Mouse (Mus musculus) MEL (cell line): ENCODE results near the gene Abcb6. TPM values are rescaled to one million over a fixed set of nuclear protein-coding genes. Genes with fewer than 3 reads are reported as not detected.

Experiments
- DNase-seq: peaks from one replicate; pipeline ENCODE4 v3.0.0; 2011; ENCODE audit warnings: low read depth, low spot score
- H3K27ac ChIP-seq: 2 replicates; pipeline ENCODE4 v1.5.1; 2012; ENCODE audit warnings: low read depth, mild to moderate bottlenecking, control low read depth, low read length, moderate library complexity; ENCODE audit not compliant: control insufficient read depth
- H3K27me3 ChIP-seq, 2 experiments: fragments of 150-350 bp in 1 of 2; sonication (generic) in 1 of 2; 2 replicates each; pipeline ENCODE4 v1.6.1; 2012; ENCODE audit warnings: low read length in 2 of 2, mild to moderate bottlenecking in 2 of 2, improper control_type of control experiment in 1 of 2, moderate library complexity in 1 of 2; ENCODE audit not compliant: insufficient read depth in 2 of 2, control insufficient read depth in 1 of 2
- H3K36me3 ChIP-seq, 2 experiments: 2 replicates each; pipeline ENCODE4 v1.6.1; 2012 to 2014; ENCODE audit warnings: low read length in 2 of 2, improper control_type of control experiment in 1 of 2, inconsistent platforms in 1 of 2, mild to moderate bottlenecking in 1 of 2; ENCODE audit not compliant: insufficient read depth in 2 of 2, control insufficient read depth in 1 of 2
- H3K4me1 ChIP-seq, 2 experiments: fragments of 150-350 bp in 1 of 2; sonication (generic) in 1 of 2; 2 replicates each; pipeline ENCODE4 v1.6.1; 2012; ENCODE audit warnings: low read length in 2 of 2, improper control_type of control experiment in 1 of 2, mild to moderate bottlenecking in 1 of 2; ENCODE audit not compliant: insufficient read depth in 2 of 2, control insufficient read depth in 1 of 2
- H3K4me3 ChIP-seq, 2 experiments: fragments of 150-350 bp in 1 of 2; sonication (generic) in 1 of 2; 2 replicates each; pipeline ENCODE4 v1.5.1; 2012; ENCODE audit warnings: low read depth in 2 of 2, low read length in 2 of 2, mild to moderate bottlenecking in 2 of 2, moderate library complexity in 2 of 2, control low read depth in 1 of 2, improper control_type of control experiment in 1 of 2; ENCODE audit not compliant: control insufficient read depth in 1 of 2, insufficient read depth in 1 of 2
- H3K79me2 ChIP-seq: 2 replicates; pipeline ENCODE4 v1.6.1; 2012; ENCODE audit warnings: mild to moderate bottlenecking, low read length, moderate library complexity; ENCODE audit not compliant: control insufficient read depth, poor library complexity, insufficient read depth
- H3K9ac ChIP-seq: 2 replicates; pipeline ENCODE4 v1.6.1; 2012; ENCODE audit warnings: low read depth, mild to moderate bottlenecking, control low read depth, low read length, moderate library complexity; ENCODE audit not compliant: control insufficient read depth, poor library complexity, severe bottlenecking
- H3K9me3 ChIP-seq: fragments of 150-350 bp; sonication (generic); replicated peaks from 2 replicates; pipeline ENCODE4 v1.6.1; 2012; ENCODE audit warnings: mild to moderate bottlenecking, low read length, improper control_type of control experiment, moderate library complexity; ENCODE audit not compliant: insufficient read depth
- BHLHE40 ChIP-seq: IDR thresholded peaks from 2 replicates; pipeline ENCODE4 v1.6.1; 2012; ENCODE audit warnings: low read depth, mild to moderate bottlenecking, inconsistent platforms, low read length, improper control_type of control experiment, borderline replicate concordance
- CHD2 ChIP-seq: IDR thresholded peaks from 2 replicates; pipeline ENCODE4 v1.6.1; 2011; ENCODE audit warnings: low read length, improper control_type of control experiment
- EP300 ChIP-seq, 2 experiments: IDR thresholded peaks; 2 replicates each; pipeline ENCODE4 v1.6.1; 2011; ENCODE audit warnings: improper control_type of control experiment in 2 of 2, low read length in 2 of 2, low read depth in 1 of 2, mild to moderate bottlenecking in 1 of 2
- ETS1 ChIP-seq: IDR thresholded peaks from 2 replicates; pipeline ENCODE4 v1.6.1; 2012; ENCODE audit warnings: low read depth, mild to moderate bottlenecking, inconsistent platforms, low read length, improper control_type of control experiment, moderate library complexity
- GATA1 ChIP-seq: IDR thresholded peaks from 2 replicates; pipeline ENCODE4 v1.6.1; 2011; ENCODE audit warnings: low read depth, low read length, improper control_type of control experiment
- HCFC1 ChIP-seq: IDR thresholded peaks from 2 replicates; pipeline ENCODE4 v1.6.1; 2012; ENCODE audit warnings: low read depth, mild to moderate bottlenecking, inconsistent platforms, low read length, improper control_type of control experiment, moderate library complexity
- MAFK ChIP-seq: IDR thresholded peaks from 2 replicates; pipeline ENCODE4 v1.6.1; 2011; ENCODE audit warnings: low read depth, mild to moderate bottlenecking, low read length, improper control_type of control experiment, borderline replicate concordance
- MAX ChIP-seq: IDR thresholded peaks from 2 replicates; pipeline ENCODE4 v1.6.1; 2011; ENCODE audit warnings: low read length, improper control_type of control experiment
- MAZ ChIP-seq: IDR thresholded peaks from 2 replicates; pipeline ENCODE4 v1.6.1; 2012; ENCODE audit warnings: low read depth, mild to moderate bottlenecking, inconsistent platforms, low read length, improper control_type of control experiment
- MEF2A ChIP-seq: IDR thresholded peaks from 2 replicates; pipeline ENCODE4 v1.6.1; 2014; ENCODE audit warnings: low read depth, mild to moderate bottlenecking, inconsistent platforms, low read length, improper control_type of control experiment; ENCODE audit not compliant: poor library complexity, insufficient replicate concordance, severe bottlenecking; ENCODE audit errors: extremely low read depth
- MXI1 ChIP-seq: IDR thresholded peaks from 2 replicates; pipeline ENCODE4 v1.6.1; 2011; ENCODE audit warnings: mild to moderate bottlenecking, low read depth, low read length, improper control_type of control experiment
- MYB ChIP-seq: IDR thresholded peaks from 2 replicates; pipeline ENCODE4 v1.6.1; 2011; ENCODE audit warnings: mild to moderate bottlenecking, low read depth, low read length, improper control_type of control experiment
- MYC ChIP-seq: IDR thresholded peaks from 2 replicates; pipeline ENCODE4 v1.6.1; 2011; ENCODE audit warnings: low read depth, mild to moderate bottlenecking, low read length, improper control_type of control experiment, moderate library complexity
- POLR2A ChIP-seq, 2 experiments: IDR thresholded peaks; 2 replicates each; pipeline ENCODE4 v1.6.1; 2011 to 2012; ENCODE audit warnings: low read length in 2 of 2, mild to moderate bottlenecking in 2 of 2, control low read depth in 1 of 2, improper control_type of control experiment in 1 of 2, low read depth in 1 of 2, moderate library complexity in 1 of 2; ENCODE audit not compliant: control insufficient read depth in 1 of 2, insufficient read depth in 1 of 2, poor library complexity in 1 of 2
- POLR2AphosphoS5 ChIP-seq: IDR thresholded peaks from 2 replicates; pipeline ENCODE4 v1.6.1; 2012; ENCODE audit warnings: low read depth, borderline replicate concordance, mild to moderate bottlenecking, inconsistent platforms, low read length, moderate library complexity, mixed read lengths
- RAD21 ChIP-seq: IDR thresholded peaks from 2 replicates; pipeline ENCODE4 v1.6.1; 2011; ENCODE audit warnings: mild to moderate bottlenecking, low read depth, low read length, improper control_type of control experiment
- RCOR1 ChIP-seq: IDR thresholded peaks from 2 replicates; pipeline ENCODE4 v1.6.1; 2012; ENCODE audit warnings: low read depth, mild to moderate bottlenecking, inconsistent platforms, low read length, improper control_type of control experiment
- SIN3A ChIP-seq: IDR thresholded peaks from 2 replicates; pipeline ENCODE4 v1.6.1; 2012; ENCODE audit warnings: low read length, improper control_type of control experiment, inconsistent platforms
- TAL1 ChIP-seq: IDR thresholded peaks from 2 replicates; pipeline ENCODE4 v1.6.1; 2012; ENCODE audit warnings: mild to moderate bottlenecking, inconsistent platforms, low read length, moderate library complexity, mixed read lengths
- TBP ChIP-seq: IDR thresholded peaks from 2 replicates; pipeline ENCODE4 v1.8.0; 2011; ENCODE audit warnings: low read depth, low read length, improper control_type of control experiment
- TCF12 ChIP-seq: IDR thresholded peaks from 2 replicates; pipeline ENCODE4 v1.6.1; 2014; ENCODE audit warnings: low read depth, mild to moderate bottlenecking, inconsistent platforms, low read length, improper control_type of control experiment, moderate library complexity
- USF2 ChIP-seq, 2 experiments: IDR thresholded peaks; 2 replicates each; pipeline ENCODE4 v1.6.1; 2011 to 2012; ENCODE audit warnings: improper control_type of control experiment in 2 of 2, low read length in 2 of 2, borderline replicate concordance in 1 of 2, inconsistent platforms in 1 of 2, low read depth in 1 of 2, mild to moderate bottlenecking in 1 of 2; ENCODE audit not compliant: insufficient read depth in 1 of 2
- ZKSCAN1 ChIP-seq: IDR thresholded peaks from 2 replicates; pipeline ENCODE4 v1.6.1; 2012; ENCODE audit warnings: low read depth, mild to moderate bottlenecking, inconsistent platforms, low read length, improper control_type of control experiment, moderate library complexity
- ZNF384 ChIP-seq: IDR thresholded peaks from 2 replicates; pipeline ENCODE4 v1.6.1; 2012; ENCODE audit warnings: low read depth, mild to moderate bottlenecking, inconsistent platforms, low read length, improper control_type of control experiment
- polyA plus RNA-seq, 2 experiments: library from polyadenylated mRNA; stranded (reverse) in 1 of 2; unstranded in 1 of 2; fragments of >175 nt in 1 of 2; fragments of >200 nt in 1 of 2; gene quantifications; 2 replicates each; pipeline versions ENCODE4 v1.2.1 to v1.2.4; 2012; ENCODE audit warnings: low replicate concordance in 2 of 2, low read depth in 1 of 2; ENCODE audit not compliant: insufficient read length in 2 of 2, insufficient read depth in 1 of 2, missing spikeins in 1 of 2
- total RNA-seq: library from RNA; depleted of rRNA; stranded (reverse); fragments of 300-350 nt; gene quantifications from 2 replicates; pipeline ENCODE4 v1.2.3, GENCODE M21; 2012

Gene Abcb6
- total and polyA plus RNA-seq, 3 experiments = 73.5 to 84.4 TPM; not detected in 1

DNA sequence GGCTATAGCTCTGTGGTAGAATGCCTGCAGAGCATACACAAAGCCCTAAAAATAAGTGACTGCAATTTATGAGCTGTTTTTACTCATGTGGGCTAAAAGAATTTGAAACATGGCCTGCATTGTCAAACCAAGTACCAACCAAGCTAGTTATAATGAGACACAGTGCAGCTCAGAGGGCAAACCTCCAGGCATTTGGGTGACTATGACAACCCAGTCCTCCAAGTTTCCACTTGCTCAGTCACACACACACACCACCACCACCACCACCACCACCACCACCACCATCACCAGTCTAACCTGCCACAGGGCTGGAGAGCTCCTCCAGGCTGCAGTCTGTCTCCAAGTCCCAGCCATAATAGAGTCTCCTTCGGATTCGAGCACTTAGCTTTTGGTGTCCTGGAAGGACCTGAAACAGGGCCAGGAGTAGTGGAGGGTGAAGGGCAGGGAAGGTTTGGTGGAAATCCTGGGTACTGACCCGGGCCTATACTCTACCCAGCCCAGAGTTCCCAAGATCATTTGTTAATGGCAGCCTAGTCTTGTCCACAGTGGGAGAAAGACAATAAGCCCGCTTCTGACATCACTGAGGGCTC, 39.5 kb downstream of the Abcb6 start:
- Histone ChIP-seq H3K4me3 (peak overlapping the region; percentile 88 to 94), H3K9me3 (no peaks in the 10 kb centered on the region), H3K9ac (peak overlapping the region; percentile 93), H3K36me3 (peaks cover 4 to 36% of the 10 kb centered on the region in 2 experiments; a peak in 3 of 4 replicates), H3K27ac (peak overlapping the region; percentile 91), H3K27me3 (no peaks in the 10 kb centered on the region), H3K79me2 (peaks cover 38% of the 10 kb centered on the region), H3K4me1 (peaks cover 14 to 37% of the 10 kb centered on the region in 2 experiments)
- DNase-seq = peak; percentile 44
- TF ChIP-seq MXI1 = peak; percentile 18; the same call in 1 of the 2 replicates
- TF ChIP-seq MEF2A = no peak

DNA sequence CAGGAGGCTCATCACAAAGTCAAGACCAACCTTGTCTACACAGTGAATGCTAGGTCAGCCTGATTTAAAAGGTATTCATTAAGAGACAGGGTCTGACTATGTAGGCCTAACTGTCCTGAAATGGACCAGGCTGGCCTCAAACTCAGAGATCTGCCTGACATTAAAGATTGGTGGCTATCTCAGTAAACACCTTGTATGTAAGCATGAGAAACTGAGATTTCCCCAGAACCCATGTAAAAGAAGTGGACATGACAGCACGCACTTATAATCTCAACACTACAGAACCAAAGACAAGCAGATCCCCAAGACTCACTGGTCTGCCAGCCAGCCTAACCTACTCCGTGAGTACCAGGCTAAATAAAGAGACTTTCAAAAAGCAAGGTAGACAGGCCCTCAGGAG, 41.7 kb downstream of the Abcb6 start:
- Histone ChIP-seq H3K4me3 (no peak overlapping the region), H3K9ac (no peak overlapping the region), H3K36me3 (peaks cover 4 to 38% of the 10 kb centered on the region in 2 experiments; a peak in 3 of 4 replicates), H3K4me1 (peaks cover 14 to 43% of the 10 kb centered on the region in 2 experiments), H3K27ac (no peak overlapping the region)
- DNase-seq = no peak
- TF ChIP-seq TAL1 = peak; percentile 21; the same call in 1 of the 2 replicates
- no peak for TF ChIP-seq MAFK
- TF ChIP-seq, all 39 proteins: peak for 1
- Histone ChIP-seq H3K9me3 (no peaks in the 10 kb centered on the region), H3K27me3 (no peaks in the 10 kb centered on the region), H3K79me2 (peaks cover 29% of the 10 kb centered on the region)

DNA sequence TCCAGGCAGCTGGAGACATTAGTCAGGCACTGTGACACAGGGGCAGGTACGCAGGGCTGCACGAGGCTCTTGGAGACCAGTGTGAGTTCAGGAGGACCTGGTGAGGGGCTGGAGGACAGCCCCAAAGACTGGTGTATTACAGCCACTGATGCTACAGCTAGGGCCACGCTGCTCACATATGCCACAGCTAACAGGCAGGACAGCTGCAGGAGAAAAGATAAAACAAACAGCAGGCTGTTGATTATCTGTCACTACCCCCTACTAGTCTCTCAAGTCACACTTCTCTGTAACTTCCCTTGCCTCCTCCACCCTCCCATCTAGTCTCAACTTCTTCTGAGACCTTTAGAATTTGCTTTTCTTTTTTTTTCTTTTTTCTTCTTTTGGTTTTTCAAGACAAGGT, 43.5 kb downstream of the Abcb6 start:
- H3K79me2 ChIP-seq = peaks cover 21% of the 10 kb centered on the region
- no peak overlapping the region for H3K4me3 ChIP-seq
- H3K4me1 ChIP-seq = peaks cover 14 to 44% of the 10 kb centered on the region in 2 experiments
- H3K9me3 ChIP-seq = no peaks in the 10 kb centered on the region
- peak; percentile 89 for DNase-seq
- peak overlapping the region; percentile 90 for H3K27ac ChIP-seq
- H3K36me3 ChIP-seq = peaks cover 4 to 38% of the 10 kb centered on the region in 2 experiments; a peak in 3 of 4 replicates
- H3K9ac ChIP-seq = peak overlapping the region; percentile 51
- H3K27me3 ChIP-seq = no peaks in the 10 kb centered on the region
- TF ChIP-seq MAZ = peak; percentile 70
- no peak for TF ChIP-seq CHD2
- no peak for TF ChIP-seq USF2 (IDR thresholded peaks at IDR 0.05; ENCODE audit: borderline replicate concordance in 1 of 2, insufficient read depth in 1 of 2, low read depth in 1 of 2, low read length in 2 of 2)
- TF ChIP-seq ZKSCAN1 = no peak
- peak; percentile 96 for TF ChIP-seq MYC
- TF ChIP-seq GATA1 = peak; percentile 97
- peak; percentile 59; the same call in 1 of the 2 replicates for TF ChIP-seq TBP
- peak; percentile 71; the same call in 1 of the 2 replicates for TF ChIP-seq BHLHE40
- 0 out of 2 replicates have a peak, but pooled peaks have one; percentile 39 for TF ChIP-seq HCFC1
- TF ChIP-seq TCF12 = peak; percentile 95
- TF ChIP-seq SIN3A = peak; percentile 97
- peak; percentile 86 for TF ChIP-seq MXI1
- TF ChIP-seq RCOR1 = peak; percentile 62; the same call in 1 of the 2 replicates
- TF ChIP-seq MYB = 0 out of 2 replicates have a peak, but pooled peaks have one; percentile 70
- TF ChIP-seq MAX = peak; percentile 78
- no peak for TF ChIP-seq POLR2AphosphoS5
- peak; percentile 71 for TF ChIP-seq ZNF384
- no peak for TF ChIP-seq RAD21
- peak; percentile 96 for TF ChIP-seq EP300 (IDR thresholded peaks at IDR 0.05; ENCODE audit: low read depth in 1 of 2, low read length in 2 of 2)
- peak; percentile 99 for TF ChIP-seq TAL1
- TF ChIP-seq POLR2A (IDR thresholded peaks at IDR 0.05; ENCODE audit: control insufficient read depth in 1 of 2, insufficient read depth in 1 of 2, low read depth in 1 of 2, low read length in 2 of 2, poor library complexity in 1 of 2) = peak in 1 of 2 experiments; percentile 42; a peak in 1 of 4 replicates
- peak; percentile 99 for TF ChIP-seq ETS1
